Mouse (Mus musculus): ENCODE data around the gene Cryba2. TPM values are rescaled to one million over a fixed set of nuclear protein-coding genes. Genes with fewer than 3 reads are reported as not detected.

Gene Cryba2
- polyA plus RNA-seq, 1 experiment = 1.1 TPM

DNA sequence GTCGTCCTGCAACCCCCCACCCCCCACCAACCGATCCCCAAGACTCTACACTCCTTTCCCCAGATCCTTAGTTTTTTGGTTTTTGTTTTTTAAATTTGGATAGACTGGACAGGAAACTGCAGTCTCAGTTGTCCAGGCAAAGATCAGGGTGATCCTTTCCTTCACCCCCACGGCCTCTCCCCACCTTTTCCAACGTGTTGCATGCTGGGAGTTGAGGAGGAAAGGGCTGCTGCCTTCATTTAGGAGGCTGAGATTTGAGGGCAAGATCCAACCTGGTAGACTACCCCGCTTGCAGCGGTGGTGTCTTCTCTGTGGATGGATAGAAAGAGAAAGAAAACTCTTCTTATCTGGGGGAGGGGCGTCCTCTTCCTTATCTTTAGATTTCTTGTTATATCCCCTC is 36.2 kb downstream of the Cryba2 start:
- WGBS = 6% methylated on average over 7 of the region's 7 CpGs
- no peak overlapping the region for H3K27ac ChIP-seq (ENCODE audit: insufficient read depth, low read depth, low read length)
- H3K36me3 ChIP-seq (ENCODE audit: control insufficient read depth, insufficient read depth, low read length) = no peaks in the 10 kb centered on the region
- H3K4me3 ChIP-seq (ENCODE audit: low read depth, low read length) = no peak overlapping the region
- peaks cover 74% of the 10 kb centered on the region for H3K27me3 ChIP-seq (ENCODE audit: control insufficient read depth, insufficient read depth, low read length)
- peaks cover 11% of the 10 kb centered on the region for H3K4me1 ChIP-seq (ENCODE audit: control insufficient read depth, insufficient read depth, insufficient read length, low read length)
- TF ChIP-seq CTCF (IDR thresholded peaks at IDR 0.05; ENCODE audit: extremely low read depth, insufficient read length, insufficient replicate concordance, low read depth, low read length) (no peak), POLR2A (IDR thresholded peaks at IDR 0.05; ENCODE audit: low read depth, low read length) (no peak)

GRCm38 (mm10) chr1:74856439-74856720 is 36.6 kb downstream of the Cryba2 start:
- peak overlapping the region; percentile 54; the same call in 1 of the 2 replicates for H3K4me3 ChIP-seq (ENCODE audit: low read depth, low read length)
- 9% methylated on average over 11 of the region's 11 CpGs for WGBS
- no peak overlapping the region for H3K27ac ChIP-seq (ENCODE audit: insufficient read depth, low read depth, low read length)
- H3K4me1 ChIP-seq (ENCODE audit: control insufficient read depth, insufficient read depth, insufficient read length, low read length) = peaks cover 11% of the 10 kb centered on the region
- H3K27me3 ChIP-seq (ENCODE audit: control insufficient read depth, insufficient read depth, low read length) = peaks cover 76% of the 10 kb centered on the region
- H3K36me3 ChIP-seq (ENCODE audit: control insufficient read depth, insufficient read depth, low read length) = no peaks in the 10 kb centered on the region
- no peak for TF ChIP-seq CTCF (IDR thresholded peaks at IDR 0.05; ENCODE audit: extremely low read depth, insufficient read length, insufficient replicate concordance, low read depth, low read length)
- TF ChIP-seq POLR2A (IDR thresholded peaks at IDR 0.05; ENCODE audit: low read depth, low read length) = no peak

GRCm38 (mm10) chr1:74855651-74856438 is 37.1 kb downstream of the Cryba2 start:
- H3K36me3 ChIP-seq (ENCODE audit: control insufficient read depth, insufficient read depth, low read length) = no peaks in the 10 kb centered on the region
- H3K4me1 ChIP-seq (ENCODE audit: control insufficient read depth, insufficient read depth, insufficient read length, low read length) = peaks cover 11% of the 10 kb centered on the region
- WGBS = 2% methylated on average over 74 of the region's 74 CpGs
- TF ChIP-seq POLR2A (IDR thresholded peaks at IDR 0.05; ENCODE audit: low read depth, low read length) (no peak), CTCF (IDR thresholded peaks at IDR 0.05; ENCODE audit: extremely low read depth, insufficient read length, insufficient replicate concordance, low read depth, low read length) (no peak)
- H3K4me3 ChIP-seq (ENCODE audit: low read depth, low read length) = peak overlapping the region; percentile 54
- H3K27me3 ChIP-seq (ENCODE audit: control insufficient read depth, insufficient read depth, low read length) = peaks cover 81% of the 10 kb centered on the region
- H3K27ac ChIP-seq (ENCODE audit: insufficient read depth, low read depth, low read length) = no peak overlapping the region

DNA sequence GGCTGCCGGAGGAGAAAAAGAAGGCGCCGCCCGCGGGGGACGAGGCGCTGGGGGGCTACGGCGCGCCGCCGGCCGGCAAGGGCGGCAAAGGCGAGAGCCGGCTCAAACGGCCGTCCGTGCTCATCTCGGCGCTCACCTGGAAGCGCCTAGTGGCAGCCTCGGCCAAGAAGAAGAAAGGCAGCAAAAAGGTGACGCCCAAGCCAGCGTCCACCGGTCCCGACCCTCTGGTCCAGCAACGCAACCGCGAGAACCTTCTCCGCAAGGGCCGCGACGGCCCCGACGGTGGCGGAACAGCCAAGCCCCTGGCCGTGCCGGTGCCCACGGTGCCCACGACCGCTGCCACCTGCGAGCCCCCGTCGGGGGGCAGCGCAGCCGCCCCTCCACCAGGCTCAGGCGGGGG is 37.8 kb downstream of the Cryba2 start:
- peaks cover 84% of the 10 kb centered on the region for H3K27me3 ChIP-seq (ENCODE audit: control insufficient read depth, insufficient read depth, low read length)

DNA sequence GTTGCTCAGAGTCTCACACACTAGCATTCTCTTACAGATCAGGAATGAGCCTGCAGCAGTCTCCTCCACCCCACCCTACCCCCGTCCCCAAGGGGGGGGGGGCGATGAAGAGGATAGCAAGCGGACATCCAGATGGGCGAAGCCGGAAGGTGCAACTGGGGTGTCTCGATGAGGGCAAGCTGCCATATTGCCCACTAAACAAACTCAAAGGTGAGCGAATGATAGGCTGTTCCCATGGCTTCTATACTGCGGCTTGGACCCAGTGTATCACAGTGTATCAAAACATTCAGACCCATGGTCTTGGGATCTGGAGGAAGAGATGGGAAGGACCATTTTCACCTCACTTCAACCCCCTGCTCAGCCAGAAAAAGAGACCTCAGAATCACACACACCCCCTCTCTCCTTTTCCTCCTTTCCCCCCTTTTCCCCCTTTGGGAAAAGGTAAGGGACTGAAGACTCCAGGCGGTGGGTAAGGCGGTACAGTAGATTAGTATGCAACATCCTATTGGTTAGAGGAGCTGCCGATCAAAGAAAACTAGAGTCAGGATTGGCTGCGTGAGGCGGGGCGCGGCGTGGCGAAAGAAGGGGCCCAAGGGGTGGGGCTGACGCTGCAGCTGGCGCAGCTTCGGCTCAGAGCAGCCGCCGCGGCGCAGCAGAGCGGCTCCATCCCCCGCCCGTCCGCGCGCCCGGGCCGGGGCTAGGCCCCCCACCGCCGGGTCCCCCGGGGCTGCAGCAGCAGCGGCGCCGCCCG is 38.5 kb downstream of the Cryba2 start, which contains the start of gene Cdk5r2:
Gene Cdk5r2 (plus strand): TSS at position 629 of the 751 bp plus-strand sequence.
- 5% methylated on average over 39 of the region's 39 CpGs for WGBS

More for the DNA sequence above, 37.8 kb downstream of the Cryba2 start:
- Histone ChIP-seq H3K4me1 (ENCODE audit: control insufficient read depth, insufficient read depth, insufficient read length, low read length) (peaks cover 11% of the 10 kb centered on the region), H3K36me3 (ENCODE audit: control insufficient read depth, insufficient read depth, low read length) (no peaks in the 10 kb centered on the region), H3K27ac (ENCODE audit: insufficient read depth, low read depth, low read length) (no peak overlapping the region), H3K4me3 (ENCODE audit: low read depth, low read length) (peak overlapping the region; percentile 54)
- TF ChIP-seq CTCF (IDR thresholded peaks at IDR 0.05; ENCODE audit: extremely low read depth, insufficient read length, insufficient replicate concordance, low read depth, low read length) (no peak), POLR2A (IDR thresholded peaks at IDR 0.05; ENCODE audit: low read depth, low read length) (no peak)
- under 1% methylated on average over 48 of the region's 48 CpGs for WGBS

GRCm38 (mm10) chr1:74851001-74851775 is 41.8 kb downstream of the Cryba2 start:
- peaks cover 59% of the 10 kb centered on the region for H3K27me3 ChIP-seq (ENCODE audit: control insufficient read depth, insufficient read depth, low read length)
- no peak for TF ChIP-seq POLR2A (IDR thresholded peaks at IDR 0.05; ENCODE audit: low read depth, low read length)
- no peak for TF ChIP-seq CTCF (IDR thresholded peaks at IDR 0.05; ENCODE audit: extremely low read depth, insufficient read length, insufficient replicate concordance, low read depth, low read length)
- H3K4me3 ChIP-seq (ENCODE audit: low read depth, low read length) = no peak overlapping the region
- no peaks in the 10 kb centered on the region for H3K36me3 ChIP-seq (ENCODE audit: control insufficient read depth, insufficient read depth, low read length)
- H3K27ac ChIP-seq (ENCODE audit: insufficient read depth, low read depth, low read length) = no peak overlapping the region
- peaks cover 10% of the 10 kb centered on the region for H3K4me1 ChIP-seq (ENCODE audit: control insufficient read depth, insufficient read depth, insufficient read length, low read length)
- WGBS = 14% methylated on average over 6 of the region's 6 CpGs

More for the DNA sequence above, 38.5 kb downstream of the Cryba2 start, which contains the start of gene Cdk5r2:
- Histone ChIP-seq H3K4me3 (ENCODE audit: low read depth, low read length) (peak within 1 kb of the TSS; percentile 54), H3K4me1 (ENCODE audit: control insufficient read depth, insufficient read depth, insufficient read length, low read length) (peaks cover 11% of the 10 kb centered on the region), H3K27me3 (ENCODE audit: control insufficient read depth, insufficient read depth, low read length) (peaks cover 81% of the 10 kb centered on the region), H3K27ac (ENCODE audit: insufficient read depth, low read depth, low read length) (no peak within 1 kb of the TSS), H3K36me3 (ENCODE audit: control insufficient read depth, insufficient read depth, low read length) (no peaks in the 10 kb centered on the region)
- no peak for TF ChIP-seq CTCF (IDR thresholded peaks at IDR 0.05; ENCODE audit: extremely low read depth, insufficient read length, insufficient replicate concordance, low read depth, low read length)
- no peak for TF ChIP-seq POLR2A (IDR thresholded peaks at IDR 0.05; ENCODE audit: low read depth, low read length)

All from small intestine, adult 2 months (tissue).